Mouse (Mus musculus): Measurements from ENCODE around the gene Kmt5a. TPM values are rescaled to one million over a fixed set of nuclear protein-coding genes. Genes with fewer than 3 reads are reported as not detected.

The Kmt5a gene
- 8.8 TPM for polyA plus RNA-seq (2017; shearing (Covaris generic))

GRCm38 (mm10) chr5:124439447-124440093, at the start of gene Kmt5a:
Gene Kmt5a (plus strand): TSS chr5:124439930.

GRCm38 (mm10) chr5:124425412-124426259, 14.1 kb upstream of the Kmt5a start, which contains the start of gene Sbno1:
Gene Sbno1 (minus strand): TSS chr5:124426001.

GRCm38 (mm10) chr5:124482966-124483654, 43.4 kb downstream of the Kmt5a start, which contains the start of gene Snrnp35:
Gene Snrnp35 (plus strand): TSS chr5:124483134.

Other genes with a start within 250 kb of the Kmt5a start
- gene Pitpnm2, start 190.2 kb upstream of the Kmt5a start, polyA plus RNA-seq (2017; shearing (Covaris generic)): 10.2 TPM
- 26.7 TPM for gene Mphosph9, start 112.0 kb upstream of the Kmt5a start, polyA plus RNA-seq (2017; shearing (Covaris generic))
- 13.4 TPM for gene 2810006K23Rik, start 111.8 kb upstream of the Kmt5a start, polyA plus RNA-seq (2017; shearing (Covaris generic))
- gene Cdk2ap1, start 76.8 kb upstream of the Kmt5a start, polyA plus RNA-seq (2017; shearing (Covaris generic)): 6.0 TPM
- 129 TPM for gene Sbno1, start 13.9 kb upstream of the Kmt5a start, polyA plus RNA-seq (2017; shearing (Covaris generic))
- 91.0 TPM for gene Rilpl2, start 38.4 kb downstream of the Kmt5a start, polyA plus RNA-seq (2017; shearing (Covaris generic))
- gene Snrnp35, start 43.2 kb downstream of the Kmt5a start, polyA plus RNA-seq (2017; shearing (Covaris generic)): 8.6 TPM
- gene Rilpl1, start 91.5 kb downstream of the Kmt5a start, polyA plus RNA-seq (2017; shearing (Covaris generic)): 2.1 TPM
- 36.0 TPM for gene Tmed2, start 100.8 kb downstream of the Kmt5a start, polyA plus RNA-seq (2017; shearing (Covaris generic))
- gene Ddx55, start 112.9 kb downstream of the Kmt5a start, polyA plus RNA-seq (2017; shearing (Covaris generic)): 30.8 TPM
- 51.6 TPM for gene Eif2b1, start 139.2 kb downstream of the Kmt5a start, polyA plus RNA-seq (2017; shearing (Covaris generic))
- 56.4 TPM for gene Gtf2h3, start 139.2 kb downstream of the Kmt5a start, polyA plus RNA-seq (2017; shearing (Covaris generic))
- gene Atp6v0a2, start 188.6 kb downstream of the Kmt5a start, polyA plus RNA-seq (2017; shearing (Covaris generic)): 51.7 TPM